Mouse (Mus musculus): ENCODE measurements around the gene Ppm1j. TPM values are rescaled to one million over a fixed set of nuclear protein-coding genes. Genes with fewer than 3 reads are reported as not detected.
"Not testable (repeated sequence)": the region's sequence is repeated elsewhere in the genome, so short reads cannot be mapped to it uniquely, and the experiment has no call there.

The Ppm1j gene
- 3.1 and 3.4 TPM in 2 replicates for polyA plus RNA-seq (2015; fragmentation: Nextera tagmentation; extraction: Ambion mirVana)

DNA sequence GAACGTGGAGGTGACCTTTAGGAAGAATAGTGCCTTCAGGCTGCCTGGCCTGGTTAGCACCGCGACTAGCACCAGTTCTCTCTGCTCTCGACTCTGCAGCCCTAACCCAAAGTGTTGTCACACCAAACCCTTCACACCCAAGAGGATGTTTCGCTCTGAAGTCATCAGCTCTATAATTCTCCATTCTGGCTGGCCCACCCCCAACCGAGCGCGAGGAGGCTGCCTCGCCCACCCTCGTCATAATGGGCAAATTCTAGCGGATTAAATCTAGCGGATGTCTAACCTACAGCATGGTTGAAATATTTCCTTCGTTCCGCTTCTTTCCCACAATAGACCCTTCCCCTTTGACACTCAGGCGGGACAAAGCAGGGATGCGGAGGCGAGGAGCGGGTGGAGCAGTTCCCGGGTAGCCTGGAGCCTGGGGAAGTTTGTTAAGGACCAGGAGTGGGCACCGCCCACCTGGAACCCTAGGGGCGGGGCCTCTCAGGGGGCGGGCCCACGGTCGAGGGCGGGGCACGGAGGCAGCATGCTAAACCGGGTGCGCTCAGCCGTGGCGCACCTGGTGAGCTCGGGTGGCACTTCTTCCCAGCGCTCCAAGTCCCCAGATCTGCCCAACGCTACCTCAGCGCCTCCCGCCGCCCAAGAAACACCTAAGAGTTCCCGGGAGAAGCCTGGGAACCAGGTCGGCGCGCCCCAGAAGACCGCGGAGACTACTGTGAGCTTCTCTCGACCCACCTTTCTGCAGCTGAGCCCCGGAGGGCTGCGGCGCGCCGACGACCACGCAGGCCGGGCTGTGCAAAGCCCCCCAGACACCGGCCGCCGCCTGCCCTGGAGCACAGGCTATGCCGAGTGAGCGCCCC, at the start of gene Ppm1j:
Ppm1j (plus strand) TSS at position 496 of the 860 bp plus-strand sequence.
- peak; percentile 87 for ATAC-seq (ENCODE audit: low read depth)
- WGBS, result under 1% methylated on average over 56 of the region's 56 CpGs
- Histone ChIP-seq H3K4me1 (replicated peaks; ENCODE audit: control insufficient read depth, insufficient read depth, low read length) (peaks cover 20% of the 10 kb centered on the region), H3K36me3 (ENCODE audit: control insufficient read depth, insufficient read depth, low read length) (no peaks in the 10 kb centered on the region), H3K27me3 (ENCODE audit: control insufficient read depth, insufficient read depth, low read depth, low read length) (peaks cover 69% of the 10 kb centered on the region), H3K27ac (ENCODE audit: low read length) (no peak within 1 kb of the TSS), H3K9me3 (ENCODE audit: control insufficient read depth, low read length) (no peaks in the 10 kb centered on the region), H3K9ac (ENCODE audit: low read length) (peak within 1 kb of the TSS; percentile 56), H3K4me3 (ENCODE audit: low read length) (peak within 1 kb of the TSS; percentile 62), H3K4me2 (ENCODE audit: low read depth, low read length) (peak within 1 kb of the TSS; percentile 99)

DNA sequence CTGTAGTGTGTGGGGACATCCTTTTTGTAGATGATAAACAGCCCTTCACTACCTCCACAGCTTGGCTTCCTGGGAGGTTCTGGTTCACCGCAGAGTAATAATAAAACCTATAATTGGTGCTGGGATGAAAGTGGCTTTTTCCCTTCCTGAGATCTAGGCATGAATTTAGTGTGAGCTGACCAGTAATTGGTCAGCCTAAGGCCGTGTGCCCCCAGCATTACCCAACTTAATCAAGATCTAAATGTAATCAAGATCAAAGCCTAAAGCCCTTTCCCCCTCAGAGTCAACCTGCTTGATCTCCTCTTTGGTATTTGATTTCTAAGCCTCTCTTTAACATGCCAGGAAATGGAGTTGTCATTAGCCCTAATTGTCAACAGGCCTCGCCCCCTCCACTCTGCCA, 47.9 kb upstream of the Ppm1j start:
- Histone ChIP-seq H3K4me1 (replicated peaks; ENCODE audit: control insufficient read depth, insufficient read depth, low read length) (no peaks in the 10 kb centered on the region), H3K9ac (ENCODE audit: low read length) (no peak overlapping the region), H3K27ac (ENCODE audit: low read length) (no peak overlapping the region), H3K9me3 (ENCODE audit: control insufficient read depth, low read length) (no peaks in the 10 kb centered on the region), H3K36me3 (ENCODE audit: control insufficient read depth, insufficient read depth, low read length) (no peaks in the 10 kb centered on the region), H3K4me3 (ENCODE audit: low read length) (no peak overlapping the region), H3K4me2 (ENCODE audit: low read depth, low read length) (no peak overlapping the region), H3K27me3 (ENCODE audit: control insufficient read depth, insufficient read depth, low read depth, low read length) (no peaks in the 10 kb centered on the region)
- 56% methylated on average over 3 of the region's 3 CpGs for WGBS
- no peak for ATAC-seq (ENCODE audit: low read depth)

DNA sequence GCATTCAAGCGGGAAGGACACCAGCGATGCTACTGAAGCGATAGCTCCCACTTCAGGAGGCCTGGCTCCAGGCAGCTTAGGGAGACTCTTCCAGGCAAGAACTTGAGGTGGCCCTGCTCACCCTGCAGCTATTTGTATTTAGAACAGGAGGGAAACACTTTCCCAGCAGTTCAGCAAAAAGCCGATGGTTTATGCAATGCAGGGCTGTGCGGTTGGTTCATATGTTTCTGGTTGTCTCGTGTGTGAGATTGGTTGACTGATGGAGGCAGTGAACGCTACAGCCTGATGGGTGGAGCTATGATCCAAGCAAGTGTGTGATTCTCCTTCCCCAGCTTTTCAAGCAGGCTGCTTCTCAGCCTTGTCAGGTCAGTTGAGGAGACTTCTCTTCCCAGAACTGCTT, 46.2 kb upstream of the Ppm1j start:
- H3K4me2 ChIP-seq (ENCODE audit: low read depth, low read length), result no peak overlapping the region
- H3K9me3 ChIP-seq (ENCODE audit: control insufficient read depth, low read length), result no peaks in the 10 kb centered on the region
- ATAC-seq (ENCODE audit: low read depth), result no peak
- 37% methylated on average over 7 of the region's 7 CpGs for WGBS
- no peaks in the 10 kb centered on the region for H3K36me3 ChIP-seq (ENCODE audit: control insufficient read depth, insufficient read depth, low read length)
- H3K9ac ChIP-seq (ENCODE audit: low read length), result no peak overlapping the region
- no peak overlapping the region for H3K4me3 ChIP-seq (ENCODE audit: low read length)
- H3K4me1 ChIP-seq (replicated peaks; ENCODE audit: control insufficient read depth, insufficient read depth, low read length), result no peaks in the 10 kb centered on the region
- no peaks in the 10 kb centered on the region for H3K27me3 ChIP-seq (ENCODE audit: control insufficient read depth, insufficient read depth, low read depth, low read length)
- no peak overlapping the region for H3K27ac ChIP-seq (ENCODE audit: low read length)

- H3K9me3 ChIP-seq (ENCODE audit: control insufficient read depth, low read length), result no peaks in the 10 kb centered on the region
- H3K4me1 ChIP-seq (replicated peaks; ENCODE audit: control insufficient read depth, insufficient read depth, low read length), result no peaks in the 10 kb centered on the region
- ATAC-seq (ENCODE audit: low read depth), result no peak
- H3K27ac ChIP-seq (ENCODE audit: low read length), result no peak overlapping the region
- H3K4me2 ChIP-seq (ENCODE audit: low read depth, low read length), result no peak overlapping the region
- H3K9ac ChIP-seq (ENCODE audit: low read length), result no peak overlapping the region
- H3K4me3 ChIP-seq (ENCODE audit: low read length), result no peak overlapping the region
- H3K36me3 ChIP-seq (ENCODE audit: control insufficient read depth, insufficient read depth, low read length), result no peaks in the 10 kb centered on the region
- 77% methylated on average over 3 of the region's 3 CpGs for WGBS
- no peaks in the 10 kb centered on the region for H3K27me3 ChIP-seq (ENCODE audit: control insufficient read depth, insufficient read depth, low read depth, low read length)
Measured at GRCm38 (mm10) chr3:104741954-104742353, 38.9 kb upstream of the Ppm1j start.

GRCm38 (mm10) chr3:104743161-104743560, 37.7 kb upstream of the Ppm1j start:
- Histone ChIP-seq H3K4me2 (ENCODE audit: low read depth, low read length) (no peak overlapping the region), H3K9me3 (ENCODE audit: control insufficient read depth, low read length) (no peaks in the 10 kb centered on the region), H3K27me3 (ENCODE audit: control insufficient read depth, insufficient read depth, low read depth, low read length) (no peaks in the 10 kb centered on the region), H3K36me3 (ENCODE audit: control insufficient read depth, insufficient read depth, low read length) (no peaks in the 10 kb centered on the region), H3K27ac (ENCODE audit: low read length) (no peak overlapping the region), H3K4me1 (replicated peaks; ENCODE audit: control insufficient read depth, insufficient read depth, low read length) (no peaks in the 10 kb centered on the region), H3K4me3 (ENCODE audit: low read length) (no peak overlapping the region), H3K9ac (ENCODE audit: low read length) (no peak overlapping the region)
- WGBS, result 36% methylated on average over 1 of the region's 1 CpGs
- no peak for ATAC-seq (ENCODE audit: low read depth)

GRCm38 (mm10) chr3:104743864-104744263, 37.0 kb upstream of the Ppm1j start:
- Histone ChIP-seq H3K4me1 (replicated peaks; ENCODE audit: control insufficient read depth, insufficient read depth, low read length) (no peaks in the 10 kb centered on the region), H3K4me3 (ENCODE audit: low read length) (no peak overlapping the region), H3K9me3 (ENCODE audit: control insufficient read depth, low read length) (no peaks in the 10 kb centered on the region), H3K27ac (ENCODE audit: low read length) (no peak overlapping the region), H3K9ac (ENCODE audit: low read length) (no peak overlapping the region), H3K27me3 (ENCODE audit: control insufficient read depth, insufficient read depth, low read depth, low read length) (no peaks in the 10 kb centered on the region), H3K4me2 (ENCODE audit: low read depth, low read length) (no peak overlapping the region), H3K36me3 (ENCODE audit: control insufficient read depth, insufficient read depth, low read length) (no peaks in the 10 kb centered on the region)
- ATAC-seq (ENCODE audit: low read depth), result no peak
- 67% methylated on average over 1 of the region's 1 CpGs for WGBS

DNA sequence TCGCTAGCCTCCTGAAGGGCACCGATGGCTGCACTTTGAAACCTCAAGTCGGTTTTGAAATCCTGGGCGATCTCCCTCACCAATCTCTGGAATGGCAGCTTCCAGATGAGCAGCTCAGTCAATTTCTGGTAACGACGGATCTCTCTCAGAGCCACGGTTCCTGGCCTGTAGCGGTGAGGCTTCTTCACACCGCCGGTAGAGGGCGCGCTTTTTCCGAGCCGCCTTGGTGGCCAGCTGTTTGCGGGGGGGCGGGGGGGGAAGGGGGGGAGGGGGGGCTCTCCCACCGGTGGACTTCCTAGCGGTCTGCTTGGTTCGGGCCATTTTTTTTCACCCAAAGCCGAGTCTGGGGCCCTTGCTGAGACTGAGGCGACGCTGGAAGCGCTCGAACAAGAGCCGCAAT, 28.0 kb upstream of the Ppm1j start:
- H3K36me3 ChIP-seq (ENCODE audit: control insufficient read depth, insufficient read depth, low read length); H3K27ac ChIP-seq (ENCODE audit: low read length); H3K4me2 ChIP-seq (ENCODE audit: low read depth, low read length); H3K9ac ChIP-seq (ENCODE audit: low read length); H3K27me3 ChIP-seq (ENCODE audit: control insufficient read depth, insufficient read depth, low read depth, low read length); ATAC-seq (ENCODE audit: low read depth); H3K4me3 ChIP-seq (ENCODE audit: low read length); H3K4me1 ChIP-seq (replicated peaks; ENCODE audit: control insufficient read depth, insufficient read depth, low read length); H3K9me3 ChIP-seq (ENCODE audit: control insufficient read depth, low read length): not testable (repeated sequence)
- 17% methylated on average over 20 of the region's 25 CpGs for WGBS

DNA sequence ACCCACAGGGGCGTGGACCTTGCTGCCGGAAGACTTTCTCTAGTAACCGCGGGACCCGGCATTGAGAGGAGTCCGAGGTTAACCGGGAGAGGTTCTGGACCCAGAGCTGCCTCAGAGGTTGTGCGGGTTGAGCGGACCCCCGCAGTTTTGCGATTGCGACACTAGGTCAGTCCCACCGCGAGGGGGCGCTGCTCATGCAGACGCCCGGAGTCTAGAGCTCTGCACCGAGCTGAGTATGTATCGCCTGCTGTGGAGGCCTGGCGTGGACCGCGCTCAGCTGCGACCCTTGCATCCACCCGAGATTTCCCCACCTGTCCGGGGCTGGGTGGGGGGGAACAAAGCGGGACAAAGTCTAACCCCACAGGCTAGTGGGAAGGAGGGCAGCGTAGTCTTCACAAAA, 22.4 kb upstream of the Ppm1j start:
- Histone ChIP-seq H3K9me3 (ENCODE audit: control insufficient read depth, low read length) (no peaks in the 10 kb centered on the region), H3K4me1 (replicated peaks; ENCODE audit: control insufficient read depth, insufficient read depth, low read length) (peaks cover 6% of the 10 kb centered on the region), H3K27me3 (ENCODE audit: control insufficient read depth, insufficient read depth, low read depth, low read length) (peaks cover 3% of the 10 kb centered on the region; the same call in 1 of the 2 replicates), H3K27ac (ENCODE audit: low read length) (no peak overlapping the region), H3K4me3 (ENCODE audit: low read length) (peak overlapping the region; percentile 45), H3K36me3 (ENCODE audit: control insufficient read depth, insufficient read depth, low read length) (no peaks in the 10 kb centered on the region), H3K4me2 (ENCODE audit: low read depth, low read length) (peak overlapping the region; percentile 82), H3K9ac (ENCODE audit: low read length) (peak overlapping the region; percentile 63)
- 1% methylated on average over 27 of the region's 27 CpGs for WGBS
- ATAC-seq (ENCODE audit: low read depth), result peak; percentile 81

- peaks cover 3% of the 10 kb centered on the region; the same call in 1 of the 2 replicates for H3K27me3 ChIP-seq (ENCODE audit: control insufficient read depth, insufficient read depth, low read depth, low read length)
- ATAC-seq (ENCODE audit: low read depth), result no peak
- H3K4me2 ChIP-seq (ENCODE audit: low read depth, low read length), result peak overlapping the region; percentile 82
- peak overlapping the region; percentile 45 for H3K4me3 ChIP-seq (ENCODE audit: low read length)
- no peak overlapping the region for H3K27ac ChIP-seq (ENCODE audit: low read length)
- no peaks in the 10 kb centered on the region for H3K9me3 ChIP-seq (ENCODE audit: control insufficient read depth, low read length)
- WGBS, result 16% methylated on average over 5 of the region's 5 CpGs
- H3K4me1 ChIP-seq (replicated peaks; ENCODE audit: control insufficient read depth, insufficient read depth, low read length), result peaks cover 6% of the 10 kb centered on the region
- peak overlapping the region; percentile 63 for H3K9ac ChIP-seq (ENCODE audit: low read length)
- no peaks in the 10 kb centered on the region for H3K36me3 ChIP-seq (ENCODE audit: control insufficient read depth, insufficient read depth, low read length)
Measured at GRCm38 (mm10) chr3:104758869-104759268, 22.0 kb upstream of the Ppm1j start.

Measured in lung, embryonic 16.5 days (tissue).